Mouse (Mus musculus): ENCODE measurements at regions not wholly inside any gene's neighbourhood (a gene's known extent, or its start where the extent isn't known, plus 50 kb on each side); places are given as distances from the start of the nearest gene placed in this dataset.

GRCm38 (mm10) chr14:28657216-28657615, 152.7 kb downstream of the Wnt5a start:
- no peaks in the 10 kb centered on the region for H3K9me3 ChIP-seq (ENCODE audit: low read length)
- no peaks in the 10 kb centered on the region for H3K27me3 ChIP-seq (ENCODE audit: insufficient read depth, low read length)
- no peak overlapping the region for H3K9ac ChIP-seq (replicated peaks)
- H3K4me2 ChIP-seq (ENCODE audit: low read depth, low read length) = no peak overlapping the region
- DNase-seq (no peak), ATAC-seq (no peak)
- no peaks in the 10 kb centered on the region for H3K36me3 ChIP-seq (replicated peaks; ENCODE audit: insufficient read depth, low read length)
- WGBS (ENCODE audit: insufficient replicate concordance) = 70% methylated on average over 8 of the region's 8 CpGs
- no peak overlapping the region for H3K4me3 ChIP-seq (ENCODE audit: low read depth, low read length)
- H3K4me1 ChIP-seq (ENCODE audit: insufficient read depth) = peaks cover 6% of the 10 kb centered on the region; the same call in 1 of the 2 replicates
- H3K27ac ChIP-seq (ENCODE audit: low read depth) = no peak overlapping the region
- TF ChIP-seq EP300 (IDR thresholded peaks at IDR 0.05; ENCODE audit: low read depth) (no peak), CTCF (IDR thresholded peaks at IDR 0.05; ENCODE audit: low read depth) (no peak)

- no peak for TF ChIP-seq EP300 (IDR thresholded peaks at IDR 0.05; ENCODE audit: low read depth)
- H3K9ac ChIP-seq (replicated peaks) = no peak overlapping the region
- H3K4me2 ChIP-seq (ENCODE audit: low read depth, low read length) = no peak overlapping the region
- H3K27me3 ChIP-seq (ENCODE audit: insufficient read depth, low read length) = no peaks in the 10 kb centered on the region
- H3K9me3 ChIP-seq (ENCODE audit: low read length) = no peaks in the 10 kb centered on the region
- 76% methylated on average over 5 of the region's 5 CpGs for WGBS (ENCODE audit: insufficient replicate concordance)
- no peaks in the 10 kb centered on the region for H3K36me3 ChIP-seq (replicated peaks; ENCODE audit: insufficient read depth, low read length)
- DNase-seq (no peak), ATAC-seq (no peak)
- no peak overlapping the region for H3K4me3 ChIP-seq (ENCODE audit: low read depth, low read length)
- H3K4me1 ChIP-seq (ENCODE audit: insufficient read depth) = no peaks in the 10 kb centered on the region
- H3K27ac ChIP-seq (ENCODE audit: low read depth) = no peak overlapping the region
These were observed 156.5 kb downstream of the Wnt5a start for GRCm38 (mm10) chr14:28660872-28661588.

GRCm38 (mm10) chr14:28663316-28663715, 158.8 kb downstream of the Wnt5a start:
- Histone ChIP-seq H3K9ac (replicated peaks) (no peak overlapping the region), H3K4me1 (ENCODE audit: insufficient read depth) (no peaks in the 10 kb centered on the region), H3K4me2 (ENCODE audit: low read depth, low read length) (no peak overlapping the region), H3K27ac (ENCODE audit: low read depth) (no peak overlapping the region), H3K4me3 (ENCODE audit: low read depth, low read length) (no peak overlapping the region), H3K27me3 (ENCODE audit: insufficient read depth, low read length) (no peaks in the 10 kb centered on the region), H3K36me3 (replicated peaks; ENCODE audit: insufficient read depth, low read length) (no peaks in the 10 kb centered on the region), H3K9me3 (ENCODE audit: low read length) (no peaks in the 10 kb centered on the region)
- 84% methylated on average over 1 of the region's 1 CpGs for WGBS (ENCODE audit: insufficient replicate concordance)
- no peak for DNase-seq
- ATAC-seq = no peak
- TF ChIP-seq CTCF (IDR thresholded peaks at IDR 0.05; ENCODE audit: low read depth) = no peak
- TF ChIP-seq EP300 (IDR thresholded peaks at IDR 0.05; ENCODE audit: low read depth) = no peak

GRCm38 (mm10) chr14:28664121-28664520, 159.6 kb downstream of the Wnt5a start:
- DNase-seq = no peak
- ATAC-seq = no peak
- H3K9ac ChIP-seq (replicated peaks) = no peak overlapping the region
- no peak overlapping the region for H3K4me2 ChIP-seq (ENCODE audit: low read depth, low read length)
- 58% methylated on average over 7 of the region's 7 CpGs for WGBS (ENCODE audit: insufficient replicate concordance)
- no peaks in the 10 kb centered on the region for H3K4me1 ChIP-seq (ENCODE audit: insufficient read depth)
- no peaks in the 10 kb centered on the region for H3K9me3 ChIP-seq (ENCODE audit: low read length)
- no peak overlapping the region for H3K4me3 ChIP-seq (ENCODE audit: low read depth, low read length)
- H3K36me3 ChIP-seq (replicated peaks; ENCODE audit: insufficient read depth, low read length) = no peaks in the 10 kb centered on the region
- H3K27me3 ChIP-seq (ENCODE audit: insufficient read depth, low read length) = no peaks in the 10 kb centered on the region
- H3K27ac ChIP-seq (ENCODE audit: low read depth) = no peak overlapping the region
- TF ChIP-seq CTCF (IDR thresholded peaks at IDR 0.05; ENCODE audit: low read depth) (no peak), EP300 (IDR thresholded peaks at IDR 0.05; ENCODE audit: low read depth) (no peak)

- no peaks in the 10 kb centered on the region for H3K4me1 ChIP-seq (ENCODE audit: insufficient read depth)
- H3K27ac ChIP-seq (ENCODE audit: low read depth) = no peak overlapping the region
- no peak overlapping the region for H3K9ac ChIP-seq (replicated peaks)
- H3K27me3 ChIP-seq (ENCODE audit: insufficient read depth, low read length) = no peaks in the 10 kb centered on the region
- TF ChIP-seq CTCF (IDR thresholded peaks at IDR 0.05; ENCODE audit: low read depth) (no peak), EP300 (IDR thresholded peaks at IDR 0.05; ENCODE audit: low read depth) (no peak)
- DNase-seq (no peak), ATAC-seq (no peak)
- no peaks in the 10 kb centered on the region for H3K9me3 ChIP-seq (ENCODE audit: low read length)
- H3K36me3 ChIP-seq (replicated peaks; ENCODE audit: insufficient read depth, low read length) = no peaks in the 10 kb centered on the region
- H3K4me3 ChIP-seq (ENCODE audit: low read depth, low read length) = no peak overlapping the region
- WGBS (ENCODE audit: insufficient replicate concordance) = 58% methylated on average over 5 of the region's 5 CpGs
- no peak overlapping the region for H3K4me2 ChIP-seq (ENCODE audit: low read depth, low read length)
These were observed 170.9 kb downstream of the Wnt5a start for GRCm38 (mm10) chr14:28675476-28675875.

DNA sequence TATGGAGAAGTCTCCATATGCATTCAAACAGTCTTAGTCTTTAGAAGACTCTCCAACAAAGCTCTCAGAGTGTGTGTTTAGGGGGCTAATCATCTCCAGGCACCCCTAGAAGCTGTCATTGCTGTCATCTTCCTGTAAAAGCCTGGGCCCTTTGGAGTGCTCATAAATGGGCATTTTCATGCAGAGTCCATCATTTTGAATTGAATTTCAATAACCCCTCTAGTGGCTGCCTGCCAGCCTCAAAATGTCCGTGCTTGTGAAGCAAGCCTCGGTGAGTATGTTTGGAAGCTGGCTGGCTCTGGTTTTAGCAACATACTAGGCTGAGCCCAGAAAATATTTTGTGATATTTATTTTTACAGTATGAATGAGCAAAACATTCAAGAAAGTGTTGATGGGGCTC, 195.2 kb downstream of the Wnt5a start:
- Histone ChIP-seq H3K4me2 (ENCODE audit: low read depth, low read length) (no peak overlapping the region), H3K4me1 (ENCODE audit: insufficient read depth) (no peaks in the 10 kb centered on the region), H3K36me3 (replicated peaks; ENCODE audit: insufficient read depth, low read length) (no peaks in the 10 kb centered on the region), H3K4me3 (ENCODE audit: low read depth, low read length) (no peak overlapping the region), H3K9me3 (ENCODE audit: low read length) (no peaks in the 10 kb centered on the region), H3K27me3 (ENCODE audit: insufficient read depth, low read length) (no peaks in the 10 kb centered on the region), H3K27ac (ENCODE audit: low read depth) (no peak overlapping the region), H3K9ac (replicated peaks) (no peak overlapping the region)
- TF ChIP-seq CTCF (IDR thresholded peaks at IDR 0.05; ENCODE audit: low read depth) (no peak), EP300 (IDR thresholded peaks at IDR 0.05; ENCODE audit: low read depth) (no peak)
- no peak for ATAC-seq
- 70% methylated on average over 2 of the region's 2 CpGs for WGBS (ENCODE audit: insufficient replicate concordance)
- DNase-seq = no peak
